Mouse (Mus musculus): Measurements from ENCODE around the gene Tmem145. TPM values are rescaled to one million over a fixed set of nuclear protein-coding genes. Genes with fewer than 3 reads are reported as not detected.

The Tmem145 gene
- polyA plus RNA-seq, 1 experiment from 2014 or later: 47.1 TPM

- Histone ChIP-seq H3K9me3 (no peaks in the 10 kb centered on the region), H3K9ac (replicated peaks) (peak overlapping the region; percentile 48), H3K36me3 (peaks cover 43% of the 10 kb centered on the region), H3K27ac (no peak overlapping the region), H3K4me3 (replicated peaks) (no peak overlapping the region), H3K27me3 (no peaks in the 10 kb centered on the region), H3K4me1 (replicated peaks) (peaks cover 57% of the 10 kb centered on the region), H3K4me2 (replicated peaks) (no peak overlapping the region)
- no peak for ATAC-seq
- WGBS: 88% methylated on average over 35 of the region's 35 CpGs
Measured at GRCm38 (mm10) chr7:25270652-25271633, 35.0 kb upstream of the Tmem145 start.

GRCm38 (mm10) chr7:25271651-25272444 lies 34.1 kb upstream of the Tmem145 start:
- Histone ChIP-seq H3K27me3 (no peaks in the 10 kb centered on the region), H3K9me3 (no peaks in the 10 kb centered on the region), H3K36me3 (peaks cover 43% of the 10 kb centered on the region), H3K9ac (replicated peaks) (0 out of 2 replicates have a peak overlapping the region, but pooled peaks have one; percentile 36), H3K27ac (no peak overlapping the region), H3K4me2 (replicated peaks) (no peak overlapping the region), H3K4me3 (replicated peaks) (no peak overlapping the region), H3K4me1 (replicated peaks) (peaks cover 64% of the 10 kb centered on the region)
- 86% methylated on average over 30 of the region's 30 CpGs for WGBS
- no peak for ATAC-seq

GRCm38 (mm10) chr7:25272445-25273258 lies 33.3 kb upstream of the Tmem145 start:
- H3K36me3 ChIP-seq: peaks cover 43% of the 10 kb centered on the region
- H3K9me3 ChIP-seq: no peaks in the 10 kb centered on the region
- no peak overlapping the region for H3K4me2 ChIP-seq (replicated peaks)
- H3K27me3 ChIP-seq: no peaks in the 10 kb centered on the region
- no peak overlapping the region for H3K27ac ChIP-seq
- no peak overlapping the region for H3K9ac ChIP-seq (replicated peaks)
- peaks cover 66% of the 10 kb centered on the region for H3K4me1 ChIP-seq (replicated peaks)
- 91% methylated on average over 38 of the region's 38 CpGs for WGBS
- no peak for ATAC-seq
- H3K4me3 ChIP-seq (replicated peaks): no peak overlapping the region

DNA sequence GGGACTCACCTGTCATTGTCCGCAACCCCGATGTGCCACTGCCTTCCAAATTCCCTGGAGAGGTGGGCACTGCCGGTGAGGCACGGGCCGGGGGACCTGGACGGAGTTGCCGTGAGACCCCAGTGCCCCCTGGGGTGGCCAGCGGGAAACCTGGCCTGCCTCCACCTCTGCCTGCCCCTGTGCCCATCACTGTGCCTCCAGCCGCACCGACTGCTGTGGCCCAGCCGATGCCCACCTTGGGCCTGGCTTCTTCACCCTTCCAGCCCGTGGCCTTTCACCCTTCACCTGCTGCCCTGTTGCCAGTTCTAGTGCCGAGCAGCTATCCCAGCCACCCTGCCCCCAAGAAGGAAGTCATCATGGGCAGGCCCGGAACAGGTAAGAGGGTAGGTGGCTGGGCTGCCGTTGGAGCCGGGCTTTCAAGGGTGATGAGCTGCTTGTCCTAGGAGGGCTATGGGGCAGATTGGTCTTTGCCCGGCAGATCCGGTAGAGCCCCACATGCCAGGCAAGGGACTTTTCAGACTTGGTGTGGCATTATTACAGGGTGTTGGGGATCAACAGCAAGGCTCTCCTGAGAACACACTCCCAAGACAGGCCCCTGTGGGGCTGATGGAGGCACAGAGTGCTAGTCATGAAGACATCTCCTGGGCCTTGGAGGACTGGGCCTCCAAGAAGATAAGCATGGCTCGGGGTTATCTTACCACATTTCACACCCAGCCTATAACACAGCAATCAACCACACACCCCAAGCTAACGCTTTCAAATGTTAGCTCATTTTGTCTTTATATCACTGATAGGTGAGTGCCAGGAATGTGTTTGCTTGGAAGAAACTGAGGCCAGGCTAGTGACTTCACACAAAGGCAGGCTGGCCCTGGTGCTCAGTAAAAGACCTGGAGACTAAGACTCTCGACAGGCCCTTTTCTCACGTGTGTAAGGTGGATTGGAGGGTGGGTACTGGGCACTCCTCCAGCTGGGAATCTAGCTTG lies 32.4 kb upstream of the Tmem145 start:
- H3K27ac ChIP-seq: no peak overlapping the region
- no peaks in the 10 kb centered on the region for H3K9me3 ChIP-seq
- WGBS: 92% methylated on average over 22 of the region's 22 CpGs
- H3K4me2 ChIP-seq (replicated peaks): no peak overlapping the region
- H3K27me3 ChIP-seq: no peaks in the 10 kb centered on the region
- peak overlapping the region; percentile 44 for H3K9ac ChIP-seq (replicated peaks)
- H3K4me1 ChIP-seq (replicated peaks): peaks cover 71% of the 10 kb centered on the region
- no peak overlapping the region for H3K4me3 ChIP-seq (replicated peaks)
- no peak for ATAC-seq
- H3K36me3 ChIP-seq: peaks cover 43% of the 10 kb centered on the region

DNA sequence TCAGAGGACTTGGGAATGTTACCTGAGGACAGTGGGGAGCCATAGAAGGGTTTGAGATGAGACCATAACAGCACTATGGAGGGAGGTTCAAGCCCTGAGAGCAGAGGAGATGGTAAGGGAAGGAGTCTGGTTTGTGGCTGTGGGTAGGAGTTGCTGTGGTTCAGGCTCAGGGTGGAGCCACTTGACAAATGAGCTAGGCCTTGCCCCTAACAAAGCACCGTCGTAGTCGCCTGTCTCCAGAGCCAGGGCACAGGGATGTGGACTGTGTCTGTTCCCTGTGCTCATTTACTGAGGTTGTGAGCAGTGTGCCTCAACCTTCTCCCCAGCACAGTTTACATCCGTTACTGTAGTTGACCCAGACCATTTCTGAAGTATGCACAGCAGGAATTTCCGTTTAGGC lies 31.3 kb upstream of the Tmem145 start:
- Histone ChIP-seq H3K27me3 (no peaks in the 10 kb centered on the region), H3K9ac (replicated peaks) (peak overlapping the region; percentile 44), H3K36me3 (peaks cover 43% of the 10 kb centered on the region), H3K4me3 (replicated peaks) (no peak overlapping the region), H3K9me3 (no peaks in the 10 kb centered on the region), H3K4me1 (replicated peaks) (peaks cover 64% of the 10 kb centered on the region), H3K27ac (no peak overlapping the region), H3K4me2 (replicated peaks) (no peak overlapping the region)
- no peak for ATAC-seq
- 73% methylated on average over 5 of the region's 5 CpGs for WGBS

DNA sequence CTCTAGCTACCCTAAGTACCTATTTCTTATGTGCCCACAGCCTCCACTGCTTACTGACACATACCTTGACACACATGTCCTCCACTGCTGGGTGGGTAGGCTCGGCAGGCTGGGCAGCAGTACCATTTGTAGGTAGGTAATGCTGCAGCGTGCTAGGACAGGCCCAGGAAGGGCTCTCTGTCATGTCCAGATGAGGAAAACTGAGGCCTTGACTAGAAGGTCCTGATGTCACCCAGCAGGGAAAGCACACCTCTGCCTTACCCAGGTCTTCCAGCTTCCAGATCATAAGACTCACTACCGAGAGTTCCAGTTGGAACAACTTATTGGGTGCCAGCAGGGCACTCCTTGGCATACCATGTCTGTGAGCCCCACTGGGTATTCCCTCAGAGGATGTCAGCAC lies 30.9 kb upstream of the Tmem145 start:
- Histone ChIP-seq H3K9ac (replicated peaks) (peak overlapping the region; percentile 44; the same call in 1 of the 2 replicates), H3K27ac (no peak overlapping the region), H3K9me3 (no peaks in the 10 kb centered on the region), H3K27me3 (no peaks in the 10 kb centered on the region), H3K4me1 (replicated peaks) (peaks cover 64% of the 10 kb centered on the region), H3K4me2 (replicated peaks) (no peak overlapping the region), H3K36me3 (peaks cover 43% of the 10 kb centered on the region), H3K4me3 (replicated peaks) (no peak overlapping the region)
- 91% methylated on average over 3 of the region's 3 CpGs for WGBS
- ATAC-seq: no peak

DNA sequence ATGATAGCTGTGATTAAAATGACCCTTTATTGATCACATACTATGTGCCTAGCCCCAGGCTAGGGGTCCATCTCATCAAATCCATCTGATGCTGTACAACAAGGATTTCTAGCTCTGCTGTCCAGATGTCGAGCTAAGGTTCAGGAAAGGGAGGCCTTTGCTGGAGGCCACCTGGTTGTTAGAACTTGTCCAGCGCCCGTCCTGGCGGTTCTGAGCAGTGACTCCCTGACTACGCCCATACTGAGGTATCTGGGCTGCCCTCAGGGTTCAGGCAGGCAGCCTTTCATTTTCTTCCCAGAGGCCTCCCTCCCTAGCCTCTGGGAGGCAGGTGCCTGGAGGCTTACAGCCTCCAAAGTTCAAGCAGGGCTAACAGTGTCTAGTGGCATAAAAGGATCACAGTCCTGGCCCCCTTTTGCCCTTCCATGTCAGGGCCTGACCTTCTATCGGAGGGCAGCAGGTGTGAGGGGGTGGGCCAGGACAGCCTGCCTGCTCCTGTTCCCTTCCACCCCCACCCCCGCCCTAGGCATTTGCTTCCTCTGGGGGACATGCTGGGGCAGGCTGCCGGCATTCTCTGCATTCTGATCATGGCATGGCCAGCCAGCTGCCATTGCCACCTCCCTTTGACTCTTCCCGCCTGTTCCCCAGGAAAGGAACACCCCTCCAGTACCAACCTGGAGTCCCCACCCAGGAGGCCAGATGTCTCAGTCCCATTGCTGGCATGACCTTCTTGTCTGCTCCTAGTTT lies 30.2 kb upstream of the Tmem145 start:
- no peak for ATAC-seq
- H3K36me3 ChIP-seq: peaks cover 43% of the 10 kb centered on the region
- peak overlapping the region; percentile 5; the same call in 1 of the 2 replicates for H3K4me2 ChIP-seq (replicated peaks)
- H3K4me1 ChIP-seq (replicated peaks): peaks cover 64% of the 10 kb centered on the region
- no peaks in the 10 kb centered on the region for H3K9me3 ChIP-seq
- H3K27me3 ChIP-seq: no peaks in the 10 kb centered on the region
- peak overlapping the region; percentile 42 for H3K9ac ChIP-seq (replicated peaks)
- H3K4me3 ChIP-seq (replicated peaks): no peak overlapping the region
- WGBS: 63% methylated on average over 9 of the region's 9 CpGs
- H3K27ac ChIP-seq: no peak overlapping the region

DNA sequence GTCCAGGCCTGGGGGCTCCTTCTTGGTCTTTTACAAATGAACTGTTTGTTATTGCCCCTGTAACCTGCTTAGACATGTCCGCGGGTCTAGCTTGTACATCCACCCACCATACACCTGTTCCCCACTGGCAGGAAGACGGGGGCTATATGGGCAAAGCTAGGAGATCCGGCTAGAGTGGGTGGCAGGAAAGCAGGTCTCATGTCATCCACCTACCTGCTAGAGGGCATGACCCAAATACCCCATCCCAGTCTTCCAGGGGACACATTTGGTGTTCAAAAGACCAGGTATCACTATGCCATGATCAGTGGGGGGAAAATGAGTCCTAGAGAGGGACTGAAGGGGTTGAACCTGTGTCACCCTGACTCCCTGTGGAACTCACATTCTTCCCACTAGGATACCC lies 28.5 kb upstream of the Tmem145 start:
- Histone ChIP-seq H3K27me3 (no peaks in the 10 kb centered on the region), H3K4me3 (replicated peaks) (peak overlapping the region; percentile 67), H3K4me1 (replicated peaks) (peaks cover 73% of the 10 kb centered on the region), H3K4me2 (replicated peaks) (peak overlapping the region; percentile 80), H3K27ac (peak overlapping the region; percentile 100), H3K9ac (replicated peaks) (peak overlapping the region; percentile 85), H3K36me3 (peaks cover 26% of the 10 kb centered on the region), H3K9me3 (no peaks in the 10 kb centered on the region)
- 88% methylated on average over 4 of the region's 4 CpGs for WGBS
- no peak for ATAC-seq

- ATAC-seq: no peak
- Histone ChIP-seq H3K4me1 (replicated peaks) (peaks cover 75% of the 10 kb centered on the region), H3K9me3 (no peaks in the 10 kb centered on the region), H3K4me3 (replicated peaks) (peak overlapping the region; percentile 67), H3K4me2 (replicated peaks) (peak overlapping the region; percentile 80), H3K27me3 (no peaks in the 10 kb centered on the region), H3K36me3 (peaks cover 20% of the 10 kb centered on the region), H3K27ac (peak overlapping the region; percentile 100), H3K9ac (replicated peaks) (peak overlapping the region; percentile 85)
- 13% methylated on average over 4 of the region's 4 CpGs for WGBS
Measured at GRCm38 (mm10) chr7:25277998-25278340, 27.9 kb upstream of the Tmem145 start.

GRCm38 (mm10) chr7:25278341-25279075 lies 27.4 kb upstream of the Tmem145 start:
- peak overlapping the region; percentile 67 for H3K4me3 ChIP-seq (replicated peaks)
- ATAC-seq: peak; percentile 57
- H3K9ac ChIP-seq (replicated peaks): peak overlapping the region; percentile 85
- H3K4me2 ChIP-seq (replicated peaks): peak overlapping the region; percentile 80
- WGBS: under 1% methylated on average over 57 of the region's 60 CpGs
- peaks cover 15% of the 10 kb centered on the region for H3K36me3 ChIP-seq
- H3K27ac ChIP-seq: peak overlapping the region; percentile 100
- H3K9me3 ChIP-seq: no peaks in the 10 kb centered on the region
- no peaks in the 10 kb centered on the region for H3K27me3 ChIP-seq
- peaks cover 76% of the 10 kb centered on the region for H3K4me1 ChIP-seq (replicated peaks)
